Mouse (Mus musculus): ENCODE measurements at regions not wholly inside any gene's neighbourhood (a gene's known extent, or its start where the extent isn't known, plus 50 kb on each side); places are given as distances from the start of the nearest gene placed in this dataset.

GRCm38 (mm10) chr12:107404821-107405220 is 83.6 kb upstream of the 3110018I06Rik start:
- no peak for ATAC-seq (replicated peaks; ENCODE audit: low read depth, poor library complexity, severe bottlenecking)

- ATAC-seq (replicated peaks; ENCODE audit: low read depth, poor library complexity, severe bottlenecking): no peak
Measured at GRCm38 (mm10) chr12:107423923-107424322, 64.5 kb upstream of the 3110018I06Rik start.

- no peak for ATAC-seq (replicated peaks; ENCODE audit: low read depth, poor library complexity, severe bottlenecking)
Measured at GRCm38 (mm10) chr12:107438506-107438905, 49.9 kb upstream of the 3110018I06Rik start.

All from common myeloid progenitor, adult 5-6 weeks (primary cell).